Mouse (Mus musculus): ENCODE data around the gene Adnp.

DNA sequence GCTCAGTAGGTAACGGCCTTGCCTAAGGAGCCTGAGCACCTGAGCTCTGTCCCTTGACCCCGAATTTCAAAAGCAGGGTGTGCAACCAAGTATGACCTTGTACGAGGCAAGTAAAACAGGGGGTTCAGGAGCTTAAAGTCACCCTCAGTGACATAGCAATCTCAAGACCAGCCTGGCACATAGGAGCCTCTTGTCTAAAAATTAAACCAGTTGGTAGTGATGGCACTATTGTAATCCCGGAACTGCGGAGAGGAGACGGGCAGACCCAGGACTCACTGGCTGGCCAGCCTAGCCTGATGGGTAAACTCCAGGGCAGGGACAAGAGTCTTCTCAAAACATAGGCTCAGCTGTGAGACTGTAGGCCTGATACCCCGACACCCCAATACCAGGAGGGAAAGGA lies 51.2 kb downstream of the Adnp start:
- TF ChIP-seq CTCF (IDR thresholded peaks at IDR 0.05; ENCODE audit: low read depth, low read length) (no peak), POLR2A (IDR thresholded peaks at IDR 0.05; ENCODE audit: borderline replicate concordance, low read depth, low read length) (no peak)
